Mouse (Mus musculus) brain, adult 2 months (tissue): ENCODE results near the gene Mt4.

Experiments
- DNase-seq: peaks from one replicate; pipeline ENCODE4 v3.0.0; 2011; ENCODE audit warnings: low read depth, low spot score

Mt4 gene

DNA sequence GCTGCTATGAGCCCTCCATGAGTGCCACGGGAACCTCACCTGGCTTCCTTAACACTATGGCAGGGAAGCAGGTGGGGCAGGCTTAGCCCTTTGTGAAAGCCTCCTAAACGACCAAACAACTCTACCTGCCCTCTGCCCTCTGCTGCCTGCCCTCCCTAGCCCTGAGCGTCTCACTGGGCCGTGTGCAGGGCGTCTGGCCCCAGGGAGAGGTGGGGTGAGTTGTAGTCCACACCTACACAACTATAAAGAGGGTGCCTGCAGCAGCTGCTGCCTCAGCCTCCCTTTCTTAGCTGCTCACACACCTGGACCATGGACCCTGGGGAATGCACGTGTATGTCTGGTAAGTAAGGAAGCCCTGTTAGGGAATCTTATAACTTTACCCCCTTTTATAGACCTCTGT lies at the start of gene Mt4:
Mt4 (plus strand) TSS at position 265 of the 400 bp plus-strand sequence.
- DNase-seq = no peak

DNA sequence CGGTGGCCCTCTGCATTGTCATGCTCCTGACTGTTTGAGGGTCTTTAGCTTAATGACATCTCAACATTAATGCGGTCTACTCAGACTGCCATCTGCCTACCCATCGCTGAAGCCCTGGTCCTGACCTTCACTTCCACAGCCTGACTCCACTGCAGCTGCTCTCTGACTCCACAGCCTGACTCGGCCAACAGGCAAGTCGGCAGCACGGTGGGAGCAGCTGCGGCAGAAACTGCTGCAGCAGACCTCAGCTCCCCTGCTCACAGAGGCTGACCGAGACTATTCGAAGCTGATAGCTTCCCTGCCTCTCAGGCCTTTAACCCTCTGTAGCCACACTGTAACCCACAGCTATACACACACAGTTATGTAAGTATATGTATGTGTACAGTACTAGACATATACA lies 49.0 kb upstream of the Mt4 start:
- no peak for DNase-seq

DNA sequence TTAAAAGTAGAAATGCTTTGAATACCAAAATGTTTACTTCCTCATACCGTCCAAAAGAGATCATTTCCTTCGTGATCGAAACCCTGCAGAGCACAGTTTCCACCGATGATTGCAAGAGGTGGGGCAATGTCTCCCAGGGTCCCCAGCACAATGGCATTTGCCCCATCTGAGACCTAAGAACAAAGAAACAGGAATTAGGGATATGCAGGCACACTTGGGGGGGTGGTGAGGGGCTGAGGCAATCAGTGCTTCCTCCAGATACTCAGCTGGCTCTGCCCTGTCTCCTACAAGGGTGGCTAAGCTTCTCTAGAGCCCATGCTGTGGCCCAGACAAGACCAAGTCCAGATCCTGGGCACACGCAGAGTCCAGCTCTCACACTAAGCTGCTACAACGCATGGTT lies 47.3 kb upstream of the Mt4 start:
- no peak for DNase-seq

DNA sequence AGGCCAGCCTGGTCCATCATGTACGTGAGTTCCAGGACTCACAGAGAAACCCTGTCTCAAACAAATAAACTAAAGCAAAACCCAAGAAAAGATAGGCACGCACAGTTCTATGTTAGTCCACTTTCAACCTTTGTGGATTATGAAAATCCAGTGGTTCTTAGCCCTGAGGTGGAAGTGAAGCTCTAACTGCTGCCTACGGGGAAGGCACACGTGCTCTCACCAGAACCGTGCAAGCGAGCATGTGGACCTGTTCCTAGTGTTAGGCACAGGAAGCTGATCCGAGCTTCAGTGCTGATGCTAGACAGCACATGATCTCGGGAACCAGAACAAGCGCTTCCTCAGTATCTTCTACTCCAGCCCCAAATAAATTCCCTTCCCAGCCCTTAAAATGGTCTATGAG lies 44.1 kb upstream of the Mt4 start:
- DNase-seq = no peak

DNA sequence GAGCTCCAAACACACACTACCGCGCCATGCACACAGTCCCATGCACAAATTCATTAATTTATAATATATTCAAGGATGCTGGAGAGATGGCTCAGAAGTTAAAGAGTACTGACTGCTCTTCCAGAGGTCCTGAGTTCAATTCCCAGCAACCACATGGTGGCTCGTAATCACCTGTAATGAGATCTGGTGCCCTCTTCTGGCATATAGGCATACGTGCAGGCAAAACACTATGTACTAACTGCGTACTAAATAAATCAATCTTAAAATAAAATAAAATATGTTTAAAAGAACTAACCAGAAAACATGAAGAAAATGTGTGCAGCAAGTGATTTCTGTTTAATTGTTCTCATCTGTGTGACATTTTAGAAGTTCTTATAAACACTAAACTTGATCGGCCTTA lies 42.7 kb upstream of the Mt4 start:
- DNase-seq = no peak

DNA sequence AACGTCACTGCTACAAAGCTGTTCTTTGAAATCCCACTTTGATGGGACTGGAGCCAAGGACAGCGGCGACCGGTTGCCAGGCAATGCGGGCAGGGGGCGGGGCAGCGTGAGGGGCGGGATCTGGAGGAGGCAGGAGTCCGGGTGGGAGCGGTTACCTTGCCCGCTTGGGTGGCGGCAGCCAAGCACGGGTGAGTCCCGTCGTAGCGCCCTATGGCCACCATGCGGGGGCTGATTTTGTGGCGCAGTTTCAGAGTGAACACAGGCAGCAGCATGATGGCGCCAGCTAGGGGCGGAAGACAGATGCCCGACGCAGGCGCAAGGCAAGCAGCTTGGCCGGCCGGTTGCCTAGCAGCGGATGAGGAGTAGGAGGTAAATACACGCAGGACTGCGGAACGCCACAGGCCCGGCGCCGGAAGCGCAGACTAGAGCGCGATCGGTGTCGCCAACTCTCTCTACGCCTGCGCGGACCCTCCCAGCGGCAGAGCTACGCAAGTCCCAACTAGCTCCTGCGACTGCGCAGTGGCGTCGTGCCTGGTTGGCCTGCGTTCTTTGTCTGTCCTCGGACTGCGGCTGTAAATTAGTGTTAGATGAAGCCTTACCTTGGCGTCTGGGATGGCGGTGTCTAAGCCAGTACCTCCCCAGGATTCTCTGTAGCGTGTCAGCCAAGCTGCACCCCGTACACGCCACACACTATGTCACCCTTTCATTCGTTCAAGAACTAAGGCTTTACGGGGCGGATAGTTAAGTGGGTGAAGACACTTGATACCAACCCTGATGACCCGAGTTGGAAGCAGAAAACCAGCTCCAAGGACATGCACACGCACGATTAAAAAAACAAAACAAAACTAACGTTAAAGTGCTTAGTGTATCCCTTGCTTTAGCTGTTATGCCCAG lies 38.7 kb upstream of the Mt4 start, which contains the start of gene Bbs2:
Bbs2 (minus strand) TSS at position 848 of the 894 bp plus-strand sequence.
- DNase-seq = peak; percentile 100

DNA sequence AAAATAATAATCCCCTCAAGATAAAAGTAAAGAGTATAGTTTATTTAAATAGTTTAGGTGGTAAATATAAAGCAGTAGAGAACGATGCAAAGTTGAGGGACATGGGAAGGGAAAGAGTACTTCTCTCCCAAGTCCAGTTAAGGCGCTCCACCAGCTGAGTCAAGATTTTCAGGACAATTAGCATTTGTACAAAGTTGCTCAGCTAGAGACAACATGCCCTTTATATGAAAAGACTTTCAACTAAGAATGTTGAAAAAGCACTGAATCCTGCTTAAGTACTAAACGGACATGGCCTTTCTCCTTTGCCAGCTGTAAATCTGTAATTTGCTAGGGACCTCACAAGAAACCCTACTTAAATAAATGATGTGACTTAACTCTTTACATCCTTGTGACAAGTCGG lies 38.0 kb upstream of the Mt4 start:
- DNase-seq = peak; percentile 19

DNA sequence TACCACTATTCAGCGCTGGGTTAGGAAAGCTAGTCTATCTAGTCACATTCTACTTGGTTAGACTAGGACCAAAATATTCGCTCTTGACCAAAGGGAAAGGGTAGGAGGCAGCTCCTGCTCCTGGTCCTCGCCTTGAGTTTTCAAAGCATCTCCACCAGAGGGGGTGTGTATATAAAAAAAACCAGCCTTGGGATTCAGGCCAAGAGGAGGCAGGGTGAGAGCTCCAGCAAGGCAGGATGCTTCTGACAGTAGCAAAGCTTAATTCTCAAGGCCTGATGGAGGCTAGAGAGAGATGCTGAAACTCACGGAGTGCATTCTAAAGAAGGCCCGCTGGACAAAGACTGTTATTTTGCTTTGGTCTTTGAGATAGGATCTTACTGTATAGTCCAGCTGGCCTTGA lies 32.9 kb upstream of the Mt4 start:
- DNase-seq = peak; percentile 77

DNA sequence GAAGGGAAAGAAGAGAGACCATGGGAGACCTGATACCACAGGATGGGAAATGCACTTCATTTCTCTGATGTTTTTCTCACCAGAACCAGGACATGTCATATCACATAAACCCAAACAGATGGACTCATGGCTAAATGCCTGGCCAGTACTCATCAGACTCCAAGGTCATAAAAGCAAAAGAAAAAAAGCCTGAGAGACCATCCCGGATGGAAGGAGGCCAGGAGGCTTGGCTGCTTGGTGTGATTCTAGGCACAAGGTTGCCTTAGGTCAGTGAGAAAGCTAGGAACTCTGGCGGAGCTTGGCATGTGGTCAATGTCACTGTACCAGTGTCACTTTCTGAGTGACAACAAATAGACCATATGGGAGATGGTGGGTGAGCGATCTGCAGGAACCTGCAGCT lies 29.1 kb upstream of the Mt4 start:
- DNase-seq = peak; percentile 27

DNA sequence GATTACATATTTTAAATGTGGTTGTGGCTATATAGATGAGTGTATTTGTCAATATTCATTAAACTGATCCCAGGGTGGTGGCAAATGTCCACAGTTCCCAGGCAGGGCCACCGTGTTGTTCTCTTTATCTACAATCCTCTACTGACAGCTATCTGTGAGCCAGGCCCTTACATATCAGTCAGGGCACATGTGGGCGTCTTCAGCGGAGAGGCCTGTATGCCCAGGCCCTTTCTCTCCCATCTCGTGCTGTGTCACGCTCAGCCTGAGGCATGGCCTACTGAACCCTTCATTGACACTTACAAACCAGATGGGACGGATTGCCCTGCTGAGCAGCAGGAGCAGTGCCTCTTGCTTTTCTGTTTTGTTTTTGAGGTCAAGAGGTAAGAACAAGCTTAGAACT lies 27.6 kb upstream of the Mt4 start:
- DNase-seq = no peak

DNA sequence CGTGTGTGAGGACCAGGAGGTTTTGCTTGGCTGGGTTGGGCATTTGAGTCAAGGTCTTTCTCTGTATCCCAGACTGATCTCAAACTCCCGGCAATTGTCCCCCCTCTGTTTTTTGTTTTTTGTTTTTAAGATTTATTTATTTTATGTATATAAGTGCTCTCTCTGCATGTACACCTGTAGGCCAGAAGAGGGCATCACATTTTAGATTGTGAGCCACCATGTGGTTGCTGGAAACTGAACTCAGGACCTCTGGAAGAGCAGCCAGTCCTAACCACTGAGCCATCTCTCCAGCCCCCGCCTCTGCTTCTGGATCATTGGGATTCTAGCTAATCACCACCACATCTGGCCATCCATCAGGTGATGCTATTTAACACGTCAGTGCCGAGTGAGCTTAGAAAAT lies 27.2 kb upstream of the Mt4 start:
- DNase-seq = no peak

DNA sequence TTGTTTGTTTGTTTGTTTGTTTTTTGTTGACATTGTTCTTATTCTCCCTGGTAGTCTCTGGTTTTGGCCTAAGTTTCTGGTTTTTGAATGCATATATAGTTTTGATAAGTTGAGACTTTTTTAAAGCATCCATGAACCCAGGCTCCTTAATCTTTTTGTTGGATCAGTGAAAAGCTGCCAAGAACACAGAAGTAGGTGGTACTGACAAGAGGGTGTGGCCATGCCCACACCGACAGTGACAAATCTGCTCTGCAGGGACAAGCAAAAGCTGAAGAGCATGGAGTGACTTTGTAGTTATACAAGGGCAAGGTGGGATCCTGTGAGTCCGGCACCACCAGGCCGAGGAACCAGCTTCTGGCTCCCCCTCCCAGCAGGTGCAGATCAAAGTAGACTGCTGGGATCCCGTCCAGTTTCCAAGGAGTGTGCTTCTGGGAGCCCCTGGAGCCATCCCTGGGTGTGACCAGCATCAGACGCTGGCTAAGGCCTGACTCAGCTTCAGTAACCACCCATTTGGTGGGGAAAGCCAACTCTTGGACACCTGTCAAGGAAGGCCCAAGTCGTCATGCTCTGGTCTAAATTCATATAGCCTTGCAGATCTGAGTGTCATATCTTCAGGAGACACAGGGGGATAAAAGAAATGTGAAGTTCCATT lies 26.3 kb upstream of the Mt4 start:
- peak; percentile 40 for DNase-seq

DNA sequence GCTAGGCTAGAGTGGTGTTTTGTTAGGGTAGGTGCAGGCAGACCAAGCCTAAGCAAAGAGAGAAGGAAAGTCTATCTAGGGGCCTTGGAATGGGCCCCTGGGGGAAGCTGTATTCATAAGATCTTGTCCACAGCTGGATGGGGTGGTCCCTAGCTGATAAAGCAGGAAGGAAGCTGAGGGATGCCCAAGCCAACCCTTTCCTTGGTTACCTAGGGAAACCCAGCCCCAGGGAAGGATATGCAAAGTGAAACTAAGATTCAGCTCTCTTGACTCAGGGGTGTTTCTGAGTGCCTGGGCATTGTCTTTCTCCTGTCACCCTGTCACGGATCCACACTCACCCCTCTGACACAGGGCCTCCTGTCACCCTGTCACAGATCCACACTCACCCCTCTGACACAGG lies 23.6 kb upstream of the Mt4 start:
- DNase-seq = no peak

DNA sequence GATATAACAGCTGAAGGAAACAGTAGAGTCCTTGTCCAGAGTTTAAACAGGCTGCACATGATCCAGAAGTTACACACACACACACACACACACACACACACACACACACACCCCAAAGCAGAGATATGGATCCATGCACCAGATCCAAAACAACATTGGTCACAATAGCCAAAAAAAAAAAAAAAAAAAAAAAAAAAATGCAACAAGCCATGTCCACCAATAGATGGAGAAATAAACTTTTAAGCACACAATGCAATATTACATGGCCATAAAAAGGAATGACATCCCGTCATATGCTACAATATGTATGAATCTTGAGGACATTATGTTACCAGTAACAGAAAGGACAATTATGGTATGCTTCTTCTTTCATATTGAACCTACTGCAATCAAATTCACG lies 23.0 kb upstream of the Mt4 start:
- no peak for DNase-seq

DNA sequence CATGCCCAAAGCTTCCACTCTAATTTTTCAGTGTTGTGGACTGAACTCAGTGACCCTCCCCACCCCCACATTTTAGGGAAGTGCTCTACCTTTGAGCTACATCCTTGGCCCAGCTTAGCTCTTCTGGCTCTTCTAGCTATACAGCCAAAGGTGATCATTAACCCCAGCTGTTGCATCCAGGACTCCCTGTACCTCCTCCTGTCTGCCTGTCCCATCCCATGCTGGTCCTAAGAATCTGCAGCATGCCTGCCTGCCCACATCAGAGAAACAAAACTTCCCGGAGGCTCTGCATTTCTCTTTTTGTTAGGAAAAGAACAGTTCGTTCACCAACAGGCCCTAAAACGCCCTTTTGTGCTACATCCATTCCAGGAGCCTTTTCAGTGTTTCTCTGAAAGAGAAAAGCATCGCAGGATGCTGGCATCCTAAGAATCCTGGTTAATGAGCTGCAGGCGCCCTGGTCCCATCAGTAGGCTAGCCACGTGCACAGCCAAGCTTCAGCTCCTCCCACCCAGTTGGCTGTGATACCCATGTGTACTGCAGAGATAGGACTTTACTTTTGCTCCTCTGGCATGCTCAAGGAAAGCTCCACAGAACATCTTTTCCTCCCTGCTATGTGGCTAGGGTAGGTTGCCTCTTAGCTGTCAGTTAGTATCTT lies 18.1 kb upstream of the Mt4 start:
- peak; percentile 77 for DNase-seq

DNA sequence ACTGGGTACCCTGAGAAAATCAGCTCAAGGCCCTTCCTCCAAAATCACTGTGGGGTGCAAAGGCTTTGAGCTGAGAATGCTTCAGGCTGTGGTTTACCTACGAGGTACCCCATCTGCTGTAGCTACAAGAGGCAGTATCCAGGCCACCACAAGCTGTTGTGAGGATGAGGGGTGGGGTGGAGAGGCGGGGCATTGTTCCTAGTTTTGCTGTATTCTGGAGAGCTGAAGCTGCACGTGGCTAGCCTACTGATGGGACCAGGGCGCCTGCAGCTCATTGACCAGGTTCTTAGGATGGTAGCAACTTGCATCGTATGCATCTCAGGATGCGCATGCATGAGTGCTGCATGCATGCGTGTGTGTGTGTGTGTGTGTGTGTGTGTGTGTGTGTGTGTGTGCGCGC lies 15.4 kb upstream of the Mt4 start:
- peak; percentile 22 for DNase-seq

DNA sequence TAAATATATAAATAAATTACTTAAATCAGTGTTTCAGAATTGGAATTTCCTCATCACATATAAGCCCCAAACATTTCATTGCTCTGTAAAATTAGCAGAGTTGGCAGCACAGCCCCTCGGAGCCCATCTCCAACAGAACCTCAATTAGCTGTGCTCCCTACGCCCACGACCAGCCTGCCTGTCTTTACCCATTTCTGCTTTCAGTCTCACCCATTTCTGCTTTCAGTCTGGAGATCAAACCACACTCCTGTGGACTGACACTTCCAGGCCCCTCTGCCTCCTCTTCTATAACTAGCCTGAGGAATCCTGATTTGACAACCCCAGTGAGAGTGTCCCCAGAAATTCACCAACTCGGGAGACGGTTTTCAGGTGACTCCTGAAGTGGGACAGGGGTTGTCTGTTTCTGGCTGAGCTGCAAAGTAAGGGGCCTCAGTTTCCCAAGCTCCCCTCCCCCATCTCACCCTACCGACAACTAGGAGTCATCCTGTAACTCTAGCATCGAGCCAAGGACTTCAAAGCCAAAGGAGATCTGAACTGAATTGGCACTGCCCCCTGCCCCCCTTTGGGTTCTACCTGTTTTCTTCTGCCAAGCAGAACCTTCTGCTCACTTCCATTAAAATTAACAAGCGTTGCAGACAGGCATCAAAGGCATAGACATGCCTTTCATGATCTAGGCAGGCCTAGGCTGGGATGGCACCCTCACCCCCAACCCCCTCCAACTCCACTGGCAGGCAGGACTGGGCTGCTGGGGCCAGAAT lies 14.1 kb upstream of the Mt4 start:
- peak; percentile 57 for DNase-seq

DNA sequence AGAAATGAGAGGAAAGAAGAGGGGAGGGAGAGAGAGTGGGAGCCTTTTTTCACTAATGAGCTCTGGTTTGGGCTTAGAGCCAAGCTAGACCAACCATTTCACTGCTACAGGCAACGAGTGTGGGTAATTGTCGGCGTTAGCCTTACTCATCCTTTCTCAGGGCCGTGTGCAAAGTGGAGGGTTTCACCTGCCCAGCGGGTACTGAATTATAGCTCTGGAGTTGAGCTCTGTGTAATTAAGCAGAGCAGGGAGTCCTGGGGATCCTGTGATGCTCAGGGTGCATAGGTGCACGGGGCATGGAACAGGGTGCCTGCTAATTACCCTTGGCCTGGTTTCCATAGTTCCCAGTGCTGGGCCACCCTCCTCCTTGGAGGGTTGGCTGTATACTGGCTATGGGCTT lies 9.3 kb upstream of the Mt4 start:
- DNase-seq = peak; percentile 46

DNA sequence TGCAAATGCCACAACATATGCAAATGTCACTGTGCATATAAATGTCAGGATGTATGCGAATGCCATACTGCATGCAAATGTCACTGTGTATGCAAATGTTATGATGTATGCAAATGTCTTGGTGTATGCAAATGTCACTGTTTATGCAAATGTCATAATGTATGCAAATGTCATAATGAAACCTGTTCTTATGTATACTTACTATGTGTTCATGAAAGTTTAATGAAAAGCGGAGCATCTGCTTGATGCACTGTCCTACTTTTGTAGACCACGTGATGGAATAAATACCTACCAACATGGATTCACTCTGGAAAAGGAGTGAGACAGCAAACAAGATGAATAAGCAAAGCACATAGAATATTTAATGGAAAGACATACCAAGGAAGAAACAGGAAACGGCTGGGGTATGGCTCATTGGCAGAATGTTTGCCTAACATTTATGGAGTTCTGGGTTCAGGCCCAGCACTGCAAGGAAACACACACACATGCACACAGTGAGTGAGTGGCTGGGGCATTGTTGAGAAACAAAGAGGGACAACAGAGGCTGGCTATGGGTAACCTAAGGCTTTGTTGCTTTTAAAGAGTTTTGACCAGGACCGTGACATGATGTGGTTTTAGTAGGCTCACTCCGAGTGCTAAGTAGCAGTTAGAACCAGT lies 7.7 kb upstream of the Mt4 start:
- DNase-seq = peak; percentile 35

DNA sequence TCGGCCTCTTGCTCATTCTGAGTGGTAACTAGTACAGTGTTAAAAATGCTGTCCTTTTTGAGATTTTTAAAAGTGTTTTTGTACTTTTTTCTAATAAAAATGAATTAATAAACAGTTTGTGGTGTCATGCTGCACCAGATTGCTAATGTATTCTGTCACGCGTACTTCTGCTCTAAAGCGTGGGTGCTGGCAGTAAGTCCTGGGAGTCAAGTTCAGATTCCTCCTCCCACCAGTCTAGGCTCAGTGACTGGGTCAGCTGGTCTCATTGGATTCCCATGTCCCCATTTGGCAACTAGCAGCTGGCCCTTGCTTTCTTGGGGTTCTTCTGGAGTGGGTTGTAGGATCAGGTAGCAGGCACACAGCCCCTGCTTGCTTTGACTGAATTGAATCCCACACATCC lies 6.9 kb upstream of the Mt4 start:
- DNase-seq = no peak

DNA sequence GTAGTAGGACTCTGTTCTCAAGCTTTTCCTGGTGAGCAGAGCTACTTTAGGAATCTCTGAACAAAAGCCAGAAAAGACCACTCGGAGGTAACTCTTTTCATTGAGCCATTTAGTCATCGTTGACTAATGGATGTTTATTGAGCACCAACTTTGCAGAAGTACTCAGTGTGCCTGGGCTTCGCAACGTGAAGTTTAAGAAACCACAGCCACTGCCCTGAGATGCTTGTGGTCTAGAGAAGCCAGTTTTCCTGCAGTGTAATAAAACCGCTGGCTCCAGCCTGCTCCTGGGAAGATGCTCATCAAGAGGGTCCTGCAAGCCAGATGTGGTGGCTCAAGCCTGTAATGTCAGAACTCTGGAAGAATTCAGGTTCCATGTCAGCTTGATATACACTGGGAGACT lies 4.9 kb upstream of the Mt4 start:
- no peak for DNase-seq
